Mouse (Mus musculus) heart, embryonic 13.5 days (tissue): ENCODE results near the gene Gpr83. TPM values are rescaled to one million over a fixed set of nuclear protein-coding genes. Genes with fewer than 3 reads are reported as not detected.

Experiments
- ATAC-seq: fragments of 200-750 bp; cut with Nextera tagmentation; 2 replicates; pipeline ENCODE4 v1.8.0; 2017; ENCODE audit warnings: moderate TSS enrichment; ENCODE audit not compliant: insufficient number of reproducible peaks, low FRiP score, low TSS enrichment; ENCODE audit errors: extremely low read depth
- H3K27ac ChIP-seq: fragments of 300-500 bp; sonication (generic); replicated peaks from 2 replicates; pipeline ENCODE4 v1.5.1; 2015; ENCODE audit warnings: moderate library complexity, mild to moderate bottlenecking, inconsistent platforms
- H3K27me3 ChIP-seq: fragments of 300-500 bp; sonication (generic); replicated peaks from 2 replicates; pipeline ENCODE4 v1.6.1; 2015; ENCODE audit warnings: mild to moderate bottlenecking, inconsistent platforms
- H3K36me3 ChIP-seq: fragments of 300-500 bp; sonication (generic); 2 replicates; pipeline ENCODE4 v1.6.1; 2015; ENCODE audit warnings: mild to moderate bottlenecking, inconsistent platforms
- H3K4me1 ChIP-seq: fragments of 300-500 bp; sonication (generic); 2 replicates; pipeline ENCODE4 v1.6.1; 2015; ENCODE audit warnings: inconsistent platforms
- H3K4me2 ChIP-seq: fragments of 300-500 bp; sonication (generic); 2 replicates; pipeline ENCODE4 v1.6.1; 2015; ENCODE audit warnings: inconsistent platforms, mild to moderate bottlenecking, moderate library complexity
- H3K4me3 ChIP-seq: fragments of 300-500 bp; sonication (generic); 2 replicates; pipeline ENCODE4 v1.5.1; 2015; ENCODE audit warnings: moderate library complexity, mild to moderate bottlenecking, inconsistent platforms
- H3K9ac ChIP-seq: fragments of 300-500 bp; sonication (generic); 2 replicates; pipeline ENCODE4 v1.6.1; 2015; ENCODE audit warnings: inconsistent platforms, mild to moderate bottlenecking, moderate library complexity
- H3K9me3 ChIP-seq: fragments of 300-500 bp; sonication (generic); 2 replicates; pipeline ENCODE4 v1.6.1; 2016; ENCODE audit warnings: inconsistent platforms
- WGBS: fragments of 180-500 bp; shearing (Covaris S2); methylation state at CpG from one replicate; pipeline ENCODE4 v1.1.7; 2015; ENCODE audit warnings: mixed read lengths; 5-methylcytosine and 5-hydroxymethylcytosine counted together
- polyA plus RNA-seq: library from polyadenylated mRNA; unstranded; fragments of >200 nt; fragmentation: Nextera tagmentation; extraction: Ambion mirVana; gene quantifications from 2 replicates; pipeline ENCODE4 v1.2.1, GENCODE M21; 2015

Gene Gpr83
- polyA plus RNA-seq, 1 experiment from 2014 or later: 0.27 TPM

DNA sequence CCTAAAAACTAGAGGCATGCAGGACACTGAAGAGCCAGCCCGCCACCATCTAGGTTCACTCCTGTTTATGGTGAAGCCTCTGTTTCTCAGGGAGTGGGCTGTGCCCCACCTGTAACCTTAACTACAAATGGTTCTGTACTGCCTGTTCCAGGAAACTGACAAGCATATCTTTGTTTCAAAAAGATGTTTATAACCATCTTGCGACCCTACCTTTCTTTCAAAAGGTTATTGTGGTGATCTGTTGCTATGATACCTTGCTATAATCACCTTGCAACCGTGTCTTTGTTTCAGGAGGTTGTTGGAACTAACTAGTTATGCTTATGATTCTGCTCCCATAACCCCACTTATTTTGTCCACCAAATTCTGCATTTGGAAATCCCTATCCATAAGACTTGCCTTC lies 16.1 kb upstream of the Gpr83 start:
- no peak overlapping the region for H3K4me2 ChIP-seq
- no peak overlapping the region for H3K9ac ChIP-seq
- no peak overlapping the region for H3K27ac ChIP-seq
- H3K36me3 ChIP-seq: no peaks in the 10 kb centered on the region
- peaks cover 8% of the 10 kb centered on the region for H3K4me1 ChIP-seq
- H3K27me3 ChIP-seq: no peaks in the 10 kb centered on the region
- no peak for ATAC-seq
- no peak overlapping the region for H3K4me3 ChIP-seq
- 0 out of 2 replicates have a peak, but pooled peaks cover 2% of the 10 kb centered on the region for H3K9me3 ChIP-seq
- WGBS: 89% methylated on average over 3 of the region's 3 CpGs

DNA sequence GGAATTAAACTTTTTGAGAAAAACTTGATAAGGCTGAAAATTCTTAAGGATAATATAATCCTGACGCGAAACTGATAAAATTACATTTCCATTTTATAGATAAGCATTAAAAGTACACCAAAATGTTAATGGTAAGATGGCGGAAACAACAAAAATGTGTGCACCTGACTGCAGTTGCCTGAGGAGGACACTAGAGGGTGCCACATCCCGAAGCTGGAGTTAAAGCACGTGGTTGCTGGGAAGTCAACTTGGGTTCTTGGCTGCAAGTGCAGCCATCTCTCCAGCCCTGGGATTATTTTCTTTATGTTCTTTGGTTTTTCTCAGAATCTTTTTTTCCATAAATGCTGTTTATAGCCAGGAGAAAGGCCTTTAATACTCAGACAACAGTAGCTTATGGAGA lies 13.6 kb upstream of the Gpr83 start:
- Histone ChIP-seq H3K27me3 (no peaks in the 10 kb centered on the region), H3K4me2 (no peak overlapping the region), H3K4me3 (no peak overlapping the region), H3K27ac (no peak overlapping the region), H3K4me1 (no peaks in the 10 kb centered on the region), H3K36me3 (no peaks in the 10 kb centered on the region), H3K9ac (no peak overlapping the region), H3K9me3 (peaks cover 8% of the 10 kb centered on the region; the same call in 1 of the 2 replicates)
- WGBS: 38% methylated on average over 5 of the region's 5 CpGs
- ATAC-seq: no peak

DNA sequence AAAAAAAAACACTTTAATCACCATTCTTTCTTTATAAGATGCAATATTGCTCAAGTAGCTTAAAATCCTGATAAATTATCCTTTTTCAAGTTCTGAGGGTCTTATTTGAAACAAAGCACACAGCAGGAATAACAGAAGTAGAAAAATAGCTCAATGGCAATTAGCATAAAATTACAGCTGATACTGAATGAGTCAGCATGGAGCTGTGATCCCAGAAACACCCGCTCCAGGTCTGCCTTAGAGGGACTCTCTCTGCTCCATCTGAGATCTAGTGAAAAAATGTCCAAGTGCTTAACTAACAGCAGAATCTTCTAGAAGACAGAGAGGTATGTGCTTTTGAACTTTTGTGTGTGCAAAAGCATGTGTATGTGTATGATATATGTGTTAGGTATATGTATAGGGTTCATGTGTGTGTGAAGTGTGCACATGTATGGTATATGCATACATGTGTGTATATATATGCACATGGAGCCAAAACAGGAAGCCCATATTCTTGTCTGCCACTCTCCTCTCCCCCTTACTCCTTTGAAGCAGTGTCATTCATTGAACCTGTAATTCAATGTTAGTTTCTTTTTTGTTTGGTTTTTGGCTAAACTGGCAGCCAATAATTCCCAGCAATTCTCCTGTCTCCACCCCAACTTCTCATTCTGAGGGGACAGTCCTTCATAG lies 11.6 kb upstream of the Gpr83 start:
- Histone ChIP-seq H3K36me3 (no peaks in the 10 kb centered on the region), H3K27ac (no peak overlapping the region), H3K27me3 (no peaks in the 10 kb centered on the region), H3K4me1 (no peaks in the 10 kb centered on the region), H3K4me3 (no peak overlapping the region), H3K9me3 (peaks cover 12% of the 10 kb centered on the region; the same call in 1 of the 2 replicates), H3K9ac (no peak overlapping the region), H3K4me2 (no peak overlapping the region)
- 75% methylated on average over 1 of the region's 1 CpGs for WGBS
- ATAC-seq: no peak

DNA sequence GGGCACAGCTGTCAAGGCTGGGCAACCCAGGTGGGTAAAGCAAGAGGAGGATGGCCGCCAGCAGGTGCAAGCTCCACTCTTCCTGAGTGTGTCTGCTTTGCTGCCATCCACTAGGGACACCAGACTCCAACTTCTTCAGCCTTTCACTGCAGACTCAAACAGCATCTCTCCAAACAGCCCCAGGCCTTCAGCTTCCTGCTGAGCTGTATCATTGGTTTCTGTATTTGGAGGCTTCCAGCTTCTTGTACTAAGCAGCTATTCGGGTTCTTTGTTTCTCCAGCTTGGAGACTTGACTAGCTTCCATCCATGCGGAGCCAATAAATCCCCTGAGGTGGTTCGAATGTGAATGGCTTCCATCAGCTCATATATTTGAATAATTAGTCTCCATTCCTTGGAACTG lies 5.4 kb upstream of the Gpr83 start:
- Histone ChIP-seq H3K4me2 (no peak overlapping the region), H3K27ac (no peak overlapping the region), H3K9ac (no peak overlapping the region), H3K27me3 (peaks cover 36% of the 10 kb centered on the region), H3K36me3 (no peaks in the 10 kb centered on the region), H3K9me3 (peaks cover 10% of the 10 kb centered on the region; the same call in 1 of the 2 replicates), H3K4me3 (no peak overlapping the region), H3K4me1 (peaks cover 1% of the 10 kb centered on the region; the same call in 1 of the 2 replicates)
- WGBS: 72% methylated on average over 4 of the region's 4 CpGs
- ATAC-seq: no peak

DNA sequence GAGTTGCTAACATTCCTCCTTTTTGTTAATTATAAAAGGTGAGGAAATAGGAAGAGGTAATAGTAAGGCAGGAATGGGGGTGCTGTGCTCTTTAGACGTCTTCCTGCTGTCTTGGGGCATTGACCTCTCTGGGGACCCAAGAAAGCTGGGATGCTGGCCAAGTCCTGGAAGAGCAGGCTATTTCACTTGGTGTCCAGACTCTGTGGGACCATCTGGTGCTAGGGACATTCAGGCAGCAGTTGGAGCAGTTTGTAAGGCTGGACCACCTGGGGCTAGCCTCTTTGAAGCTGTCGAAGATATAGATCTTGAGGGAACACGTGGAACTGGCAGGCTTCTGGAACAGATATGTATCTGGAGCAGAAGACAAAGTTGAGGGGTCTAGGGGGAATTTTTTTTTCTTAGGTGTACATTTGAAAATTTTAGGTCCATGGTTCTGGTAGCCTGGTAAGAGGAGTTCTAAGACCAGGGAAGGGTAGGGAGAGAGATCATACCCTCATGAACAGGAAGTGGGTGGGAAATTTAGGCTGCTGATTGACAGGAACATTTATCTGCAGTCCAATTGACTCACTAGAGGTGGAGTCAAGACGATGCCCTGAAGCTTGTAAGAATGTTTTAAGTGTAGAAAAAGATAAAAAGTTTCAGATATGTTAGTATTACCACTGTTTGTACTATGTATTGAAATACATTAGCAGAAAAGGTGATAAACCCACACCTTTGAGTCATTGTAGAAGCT lies 2.9 kb upstream of the Gpr83 start:
- peaks cover 62% of the 10 kb centered on the region for H3K27me3 ChIP-seq
- H3K4me2 ChIP-seq: no peak overlapping the region
- WGBS: 40% methylated on average over 4 of the region's 4 CpGs

DNA sequence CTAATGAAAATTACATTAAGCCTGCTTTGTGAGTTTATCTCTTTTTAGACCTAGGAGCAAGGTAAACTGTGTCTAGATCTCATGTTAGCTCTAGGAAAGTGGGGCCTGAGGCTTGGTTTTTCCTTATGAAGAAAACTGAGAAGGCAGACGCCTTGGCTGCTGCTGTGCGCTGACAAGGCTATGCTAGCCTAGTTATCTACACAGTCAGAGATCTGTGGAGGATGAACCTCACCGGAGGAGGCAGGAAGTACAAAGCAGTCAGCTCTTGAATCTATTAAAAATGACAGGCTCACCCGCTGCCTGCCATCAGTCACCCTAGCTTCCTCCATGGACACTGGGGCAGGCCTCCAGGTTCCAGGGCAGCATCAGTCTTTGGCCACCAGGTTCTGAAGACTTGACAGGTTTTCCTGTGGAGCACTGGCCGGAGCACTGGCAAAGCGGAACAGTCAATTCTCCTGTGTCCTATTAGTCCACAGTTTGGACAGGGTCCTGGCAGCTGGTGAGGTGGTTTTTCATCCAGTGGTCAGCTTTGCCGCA lies 1.8 kb upstream of the Gpr83 start:
- Histone ChIP-seq H3K4me1 (peaks cover 9% of the 10 kb centered on the region; the same call in 1 of the 2 replicates), H3K27me3 (peaks cover 73% of the 10 kb centered on the region), H3K36me3 (no peaks in the 10 kb centered on the region), H3K9ac (no peak overlapping the region), H3K4me3 (no peak overlapping the region), H3K9me3 (no peaks in the 10 kb centered on the region), H3K27ac (no peak overlapping the region), H3K4me2 (no peak overlapping the region)
- WGBS: 51% methylated on average over 7 of the region's 7 CpGs
- no peak for ATAC-seq

More for the DNA sequence above, 2.9 kb upstream of the Gpr83 start:
- Histone ChIP-seq H3K9me3 (no peaks in the 10 kb centered on the region), H3K9ac (no peak overlapping the region), H3K27ac (no peak overlapping the region), H3K36me3 (no peaks in the 10 kb centered on the region), H3K4me3 (no peak overlapping the region), H3K4me1 (peaks cover 9% of the 10 kb centered on the region; the same call in 1 of the 2 replicates)
- ATAC-seq: no peak

DNA sequence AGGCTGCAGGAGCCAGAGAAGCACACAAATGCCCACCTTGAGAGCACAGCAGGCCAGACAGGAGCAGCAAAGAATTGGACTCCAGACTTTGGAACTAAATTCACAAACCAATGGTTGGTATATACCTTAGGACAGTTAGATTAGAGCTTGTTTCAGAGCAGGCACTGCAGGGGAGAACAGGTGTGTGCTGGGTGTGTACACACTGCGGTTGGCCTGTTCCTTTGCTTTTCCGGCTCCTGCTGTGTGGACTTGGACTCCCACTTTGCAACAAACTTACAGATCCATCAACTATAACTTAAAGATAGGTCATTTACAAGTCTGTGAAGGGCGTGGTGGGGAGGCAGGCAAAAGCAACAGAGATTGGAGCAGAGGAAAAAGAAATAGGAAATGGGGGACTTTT lies 1.2 kb upstream of the Gpr83 start:
- Histone ChIP-seq H3K4me3 (no peak overlapping the region), H3K36me3 (no peaks in the 10 kb centered on the region), H3K4me2 (no peak overlapping the region), H3K27ac (no peak overlapping the region), H3K9ac (no peak overlapping the region), H3K4me1 (peaks cover 9% of the 10 kb centered on the region; the same call in 1 of the 2 replicates), H3K9me3 (no peaks in the 10 kb centered on the region), H3K27me3 (peaks cover 78% of the 10 kb centered on the region)
- ATAC-seq: no peak
- 75% methylated on average over 3 of the region's 3 CpGs for WGBS

DNA sequence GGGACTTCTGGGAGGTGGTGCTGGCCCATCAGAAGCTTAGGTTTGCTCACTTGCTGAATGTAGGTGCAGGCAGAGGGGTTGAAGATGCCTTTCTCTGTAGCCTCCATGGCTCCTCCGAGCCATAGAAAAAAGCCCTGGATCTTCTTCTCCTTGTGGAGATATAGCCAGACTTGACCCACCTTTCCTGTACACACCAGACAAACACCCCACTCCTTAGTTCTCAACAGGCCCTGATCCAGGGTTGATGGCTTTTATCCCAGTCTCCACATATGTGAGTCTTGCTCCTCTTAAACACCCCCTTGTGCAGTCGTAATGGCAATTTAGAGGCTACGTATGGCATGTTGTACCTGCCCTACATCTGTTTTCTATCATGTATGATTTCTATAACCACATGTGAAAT lies 3.1 kb downstream of the Gpr83 start:
- Histone ChIP-seq H3K4me2 (no peak overlapping the region), H3K9ac (no peak overlapping the region), H3K27me3 (peaks cover 79% of the 10 kb centered on the region), H3K4me1 (peaks cover 9% of the 10 kb centered on the region; the same call in 1 of the 2 replicates), H3K4me3 (no peak overlapping the region), H3K27ac (no peak overlapping the region), H3K9me3 (no peaks in the 10 kb centered on the region), H3K36me3 (no peaks in the 10 kb centered on the region)
- WGBS: 88% methylated on average over 3 of the region's 3 CpGs
- no peak for ATAC-seq

DNA sequence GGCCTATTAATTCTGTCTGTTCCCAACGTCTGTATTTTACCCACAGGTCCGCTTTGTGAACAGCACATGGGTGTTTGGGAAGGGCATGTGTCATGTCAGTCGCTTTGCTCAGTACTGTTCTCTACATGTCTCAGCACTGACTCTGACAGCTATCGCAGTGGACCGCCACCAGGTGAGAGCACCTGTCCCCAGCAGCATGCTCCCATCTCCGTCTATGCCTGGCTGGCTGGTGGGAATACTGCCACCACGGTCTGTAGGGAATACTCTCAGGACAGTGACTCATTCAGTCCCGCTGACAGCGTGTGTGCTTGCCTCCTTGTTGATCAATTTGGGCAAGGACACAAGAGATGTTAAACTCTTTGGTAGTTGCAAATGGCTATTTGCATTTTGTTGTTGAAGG lies 4.7 kb downstream of the Gpr83 start:
- no peak overlapping the region for H3K4me3 ChIP-seq
- H3K4me1 ChIP-seq: peaks cover 7% of the 10 kb centered on the region; the same call in 1 of the 2 replicates
- H3K27ac ChIP-seq: no peak overlapping the region
- no peaks in the 10 kb centered on the region for H3K36me3 ChIP-seq
- ATAC-seq: no peak
- no peak overlapping the region for H3K4me2 ChIP-seq
- H3K9ac ChIP-seq: no peak overlapping the region
- H3K9me3 ChIP-seq: no peaks in the 10 kb centered on the region
- WGBS: 67% methylated on average over 9 of the region's 9 CpGs
- H3K27me3 ChIP-seq: peaks cover 63% of the 10 kb centered on the region

DNA sequence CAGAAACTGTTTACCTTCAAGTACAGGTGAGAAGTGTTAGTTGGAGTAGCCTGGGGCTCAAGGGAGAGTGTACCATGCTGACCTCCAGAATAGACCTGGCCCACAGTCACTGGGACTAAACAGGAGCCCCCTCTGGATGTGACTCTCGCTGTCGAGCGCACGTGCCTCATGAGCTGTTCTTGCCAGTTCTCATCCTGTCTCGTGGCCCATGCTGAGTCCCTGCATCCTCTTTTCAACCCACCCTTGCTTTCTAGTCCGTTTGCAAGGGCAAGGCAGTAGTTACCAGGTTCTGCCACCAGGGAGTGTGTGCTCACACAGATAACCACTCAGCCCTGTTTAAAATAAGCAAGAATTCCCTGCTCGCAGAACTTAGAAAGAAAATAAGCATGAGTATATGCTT lies 6.9 kb downstream of the Gpr83 start:
- no peak overlapping the region for H3K4me2 ChIP-seq
- ATAC-seq: no peak
- H3K4me1 ChIP-seq: peaks cover 3% of the 10 kb centered on the region; the same call in 1 of the 2 replicates
- no peaks in the 10 kb centered on the region for H3K9me3 ChIP-seq
- no peak overlapping the region for H3K4me3 ChIP-seq
- peaks cover 41% of the 10 kb centered on the region for H3K27me3 ChIP-seq
- H3K9ac ChIP-seq: no peak overlapping the region
- H3K27ac ChIP-seq: no peak overlapping the region
- no peaks in the 10 kb centered on the region for H3K36me3 ChIP-seq
- whole genome bisulfite sequencing: 30% methylated on average over 7 of the region's 7 CpGs

DNA sequence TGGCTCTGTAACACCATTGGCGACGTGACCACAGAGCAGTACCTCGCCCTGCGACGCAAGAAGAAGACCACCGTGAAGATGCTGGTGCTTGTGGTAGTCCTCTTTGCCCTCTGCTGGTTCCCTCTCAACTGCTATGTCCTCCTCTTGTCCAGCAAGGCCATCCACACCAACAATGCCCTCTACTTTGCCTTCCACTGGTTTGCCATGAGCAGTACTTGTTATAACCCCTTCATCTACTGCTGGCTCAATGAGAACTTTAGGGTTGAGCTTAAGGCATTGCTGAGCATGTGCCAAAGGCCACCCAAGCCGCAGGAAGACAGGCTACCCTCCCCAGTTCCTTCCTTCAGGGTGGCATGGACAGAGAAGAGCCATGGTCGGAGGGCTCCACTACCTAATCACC lies 8.3 kb downstream of the Gpr83 start:
- 86% methylated on average over 8 of the region's 8 CpGs for WGBS
- Histone ChIP-seq H3K27me3 (peaks cover 27% of the 10 kb centered on the region), H3K4me1 (peaks cover 11% of the 10 kb centered on the region), H3K9ac (no peak overlapping the region), H3K4me2 (no peak overlapping the region), H3K36me3 (no peaks in the 10 kb centered on the region), H3K4me3 (no peak overlapping the region), H3K27ac (no peak overlapping the region), H3K9me3 (no peaks in the 10 kb centered on the region)
- ATAC-seq: no peak
